Mouse (Mus musculus) effector memory CD4-positive, alpha-beta T cell, adult 5 months (primary cell): Measurements from ENCODE around the gene Cyp20a1. TPM values are rescaled to one million over a fixed set of nuclear protein-coding genes. Genes with fewer than 3 reads are reported as not detected.

Source experiments
- polyA plus RNA-seq: library from polyadenylated mRNA; unstranded; fragments of 100-300 nt; shearing (Covaris generic); gene quantifications from one replicate; pipeline ENCODE4 v1.2.1, GENCODE M21; 2017

The Cyp20a1 gene
- polyA plus RNA-seq: 9.7 TPM

GRCm38 (mm10) chr1:60342808-60343629, at the start of gene Cyp20a1:
Gene Cyp20a1 (plus strand): TSS chr1:60343323.

GRCm38 (mm10) chr1:60409168-60409828, 66.2 kb downstream of the Cyp20a1 start, which contains the start of gene Abi2:
Gene Abi2 (plus strand): TSS chr1:60409619.

Other genes with a start within 250 kb of the Cyp20a1 start
- gene Carf, start 245.1 kb upstream of the Cyp20a1 start, polyA plus RNA-seq: 7.0 TPM
- 26.4 TPM for gene Wdr12, start 244.7 kb upstream of the Cyp20a1 start, polyA plus RNA-seq
- 16.6 TPM for gene Nbeal1, start 162.7 kb upstream of the Cyp20a1 start, polyA plus RNA-seq
- gene Abi2, start 66.3 kb downstream of the Cyp20a1 start, polyA plus RNA-seq: 21.9 TPM
- gene Raph1, start 223.8 kb downstream of the Cyp20a1 start, polyA plus RNA-seq: 8.2 TPM